Mouse (Mus musculus) MEL-GATA-1-ER (cell line): ENCODE measurements around the gene Stxbp6.
"Not testable (repeated sequence)": the region's sequence is repeated elsewhere in the genome, so short reads cannot be mapped to it uniquely, and the experiment has no call there.

ENCODE experiments used
- DNase-seq: peaks from one replicate; pipeline ENCODE4 v3.0.0-alpha.2; 2012; ENCODE audit warnings: low read depth; ENCODE audit errors: extremely low read depth

Stxbp6 gene

GRCm38 (mm10) chr12:45056372-45056771 lies 18.1 kb downstream of the Stxbp6 start:
- DNase-seq: no peak

- no peak for DNase-seq
Measured at GRCm38 (mm10) chr12:45053319-45053718, 21.2 kb downstream of the Stxbp6 start.

- no peak for DNase-seq
Measured at GRCm38 (mm10) chr12:45052860-45053259, 21.6 kb downstream of the Stxbp6 start.

GRCm38 (mm10) chr12:45049894-45050293 lies 24.6 kb downstream of the Stxbp6 start:
- no peak for DNase-seq

GRCm38 (mm10) chr12:45047711-45048110 lies 26.8 kb downstream of the Stxbp6 start:
- DNase-seq: not testable (repeated sequence)

- DNase-seq: no peak
Measured at GRCm38 (mm10) chr12:45047172-45047571, 27.3 kb downstream of the Stxbp6 start.

GRCm38 (mm10) chr12:45044581-45044980 lies 29.9 kb downstream of the Stxbp6 start:
- no peak for DNase-seq

- DNase-seq: no peak
Measured at GRCm38 (mm10) chr12:45042591-45043091, 31.9 kb downstream of the Stxbp6 start.

GRCm38 (mm10) chr12:45037496-45037895 lies 37.0 kb downstream of the Stxbp6 start:
- no peak for DNase-seq

- DNase-seq: no peak
Measured at GRCm38 (mm10) chr12:45037091-45037490, 37.4 kb downstream of the Stxbp6 start.

GRCm38 (mm10) chr12:45030681-45031080 lies 43.8 kb downstream of the Stxbp6 start:
- DNase-seq: no peak

- no peak for DNase-seq
Measured at GRCm38 (mm10) chr12:45026347-45026746, 48.2 kb downstream of the Stxbp6 start.

GRCm38 (mm10) chr12:45020018-45020417 lies 54.5 kb downstream of the Stxbp6 start:
- no peak for DNase-seq

GRCm38 (mm10) chr12:45019059-45019822 lies 55.3 kb downstream of the Stxbp6 start:
- DNase-seq: no peak

- DNase-seq: no peak
Measured at GRCm38 (mm10) chr12:45013246-45013756, 61.2 kb downstream of the Stxbp6 start.

- no peak for DNase-seq
Measured at GRCm38 (mm10) chr12:45011436-45012089, 62.9 kb downstream of the Stxbp6 start.

- no peak for DNase-seq
Measured at GRCm38 (mm10) chr12:45011006-45011405, 63.5 kb downstream of the Stxbp6 start.

GRCm38 (mm10) chr12:45009984-45010611 lies 64.4 kb downstream of the Stxbp6 start:
- DNase-seq: no peak

GRCm38 (mm10) chr12:45006569-45006968 lies 67.9 kb downstream of the Stxbp6 start:
- DNase-seq: no peak

GRCm38 (mm10) chr12:45006049-45006448 lies 68.5 kb downstream of the Stxbp6 start:
- no peak for DNase-seq

GRCm38 (mm10) chr12:45001996-45002395 lies 72.5 kb downstream of the Stxbp6 start:
- no peak for DNase-seq

- DNase-seq: no peak
Measured at GRCm38 (mm10) chr12:44997422-44997821, 77.1 kb downstream of the Stxbp6 start.
